Mouse (Mus musculus) embryo, embryonic 9.5 days (tissue): ENCODE measurements around the gene Tmem107.

Source experiments
- DNase-seq: peaks from one replicate; pipeline ENCODE4 v3.0.0-alpha.2; 2017; ENCODE audit errors: extremely low spot score

Gene Tmem107

GRCm38 (mm10) chr11:69070590-69071222 lies at the start of gene Tmem107:
TSS of gene Tmem107 (plus strand) at chr11:69070806.
- peak; percentile 93 for DNase-seq

GRCm38 (mm10) chr11:69026562-69026961 lies 44.0 kb upstream of the Tmem107 start:
- DNase-seq: no peak

GRCm38 (mm10) chr11:69028805-69029204 lies 41.8 kb upstream of the Tmem107 start:
- DNase-seq: no peak

GRCm38 (mm10) chr11:69033552-69033951 lies 37.1 kb upstream of the Tmem107 start:
- DNase-seq: no peak

GRCm38 (mm10) chr11:69034585-69034984 lies 36.0 kb upstream of the Tmem107 start:
- DNase-seq: no peak

- no peak for DNase-seq
Measured at GRCm38 (mm10) chr11:69035411-69035810, 35.2 kb upstream of the Tmem107 start.

GRCm38 (mm10) chr11:69035849-69036248 lies 34.8 kb upstream of the Tmem107 start:
- DNase-seq: peak; percentile 83

GRCm38 (mm10) chr11:69036486-69037230 lies 33.9 kb upstream of the Tmem107 start:
- peak; percentile 90 for DNase-seq

GRCm38 (mm10) chr11:69037231-69038061 lies 33.2 kb upstream of the Tmem107 start:
- DNase-seq: peak; percentile 93

- no peak for DNase-seq
Measured at GRCm38 (mm10) chr11:69038173-69038572, 32.4 kb upstream of the Tmem107 start.

- DNase-seq: peak; percentile 90
Measured at GRCm38 (mm10) chr11:69045531-69046394, 24.8 kb upstream of the Tmem107 start, which contains the start of gene Aurkb. TSS of gene Aurkb (plus strand) at chr11:69045647.

- no peak for DNase-seq
Measured at GRCm38 (mm10) chr11:69046395-69046774, 24.2 kb upstream of the Tmem107 start.

GRCm38 (mm10) chr11:69047592-69047991 lies 23.0 kb upstream of the Tmem107 start:
- DNase-seq: no peak

- no peak for DNase-seq
Measured at GRCm38 (mm10) chr11:69048151-69048550, 22.5 kb upstream of the Tmem107 start.

GRCm38 (mm10) chr11:69050748-69051147 lies 19.9 kb upstream of the Tmem107 start:
- no peak for DNase-seq

- DNase-seq: no peak
Measured at GRCm38 (mm10) chr11:69051771-69052170, 18.8 kb upstream of the Tmem107 start.

- no peak for DNase-seq
Measured at GRCm38 (mm10) chr11:69052824-69053421, 17.7 kb upstream of the Tmem107 start.

GRCm38 (mm10) chr11:69053848-69054247 lies 16.8 kb upstream of the Tmem107 start:
- DNase-seq: no peak

GRCm38 (mm10) chr11:69058265-69058664 lies 12.3 kb upstream of the Tmem107 start:
- no peak for DNase-seq

GRCm38 (mm10) chr11:69058729-69059356 lies 11.8 kb upstream of the Tmem107 start:
- DNase-seq: no peak
